Mouse (Mus musculus): Measurements from ENCODE around the gene Psma1. TPM values are rescaled to one million over a fixed set of nuclear protein-coding genes. Genes with fewer than 3 reads are reported as not detected.

Gene Psma1
- polyA plus RNA-seq, 1 experiment from 2014 or later, result 422 TPM

GRCm38 (mm10) chr7:114253885-114254833 lies 21.8 kb downstream of the Psma1 start, which contains the start of gene Copb1:
Gene Copb1, minus strand, starts transcription at chr7:114254711.
- WGBS, result 2% methylated on average over 75 of the region's 75 CpGs
- peaks cover 32% of the 10 kb centered on the region for H3K36me3 ChIP-seq
- H3K4me3 ChIP-seq (replicated peaks), result peak within 1 kb of the TSS; percentile 90
- H3K27me3 ChIP-seq, result no peaks in the 10 kb centered on the region
- peak; percentile 99 for ATAC-seq (replicated peaks; ENCODE audit: low FRiP score)
- H3K9me3 ChIP-seq (replicated peaks), result no peaks in the 10 kb centered on the region
- H3K9ac ChIP-seq, result peak within 1 kb of the TSS; percentile 96
- peak within 1 kb of the TSS; percentile 59 for H3K4me2 ChIP-seq
- H3K4me1 ChIP-seq, result peaks cover 10% of the 10 kb centered on the region
- peak within 1 kb of the TSS; percentile 80 for H3K27ac ChIP-seq

GRCm38 (mm10) chr7:114251684-114252083 lies 24.2 kb downstream of the Psma1 start:
- 89% methylated on average over 3 of the region's 3 CpGs for WGBS
- Histone ChIP-seq H3K4me3 (replicated peaks) (no peak overlapping the region), H3K4me1 (peaks cover 10% of the 10 kb centered on the region), H3K4me2 (no peak overlapping the region), H3K36me3 (peaks cover 50% of the 10 kb centered on the region), H3K27me3 (no peaks in the 10 kb centered on the region), H3K27ac (no peak overlapping the region), H3K9me3 (replicated peaks) (no peaks in the 10 kb centered on the region), H3K9ac (no peak overlapping the region)
- ATAC-seq (replicated peaks; ENCODE audit: low FRiP score), result no peak

GRCm38 (mm10) chr7:114233980-114234379 lies 41.9 kb downstream of the Psma1 start:
- ATAC-seq (replicated peaks; ENCODE audit: low FRiP score), result no peak
- Histone ChIP-seq H3K9me3 (replicated peaks) (no peaks in the 10 kb centered on the region), H3K36me3 (peaks cover 81% of the 10 kb centered on the region), H3K4me3 (replicated peaks) (no peak overlapping the region), H3K4me1 (no peaks in the 10 kb centered on the region), H3K27ac (no peak overlapping the region), H3K9ac (no peak overlapping the region), H3K4me2 (no peak overlapping the region), H3K27me3 (no peaks in the 10 kb centered on the region)
- 85% methylated on average over 7 of the region's 7 CpGs for WGBS

- WGBS, result 96% methylated on average over 7 of the region's 7 CpGs
- H3K4me1 ChIP-seq, result no peaks in the 10 kb centered on the region
- H3K9me3 ChIP-seq (replicated peaks), result no peaks in the 10 kb centered on the region
- H3K27ac ChIP-seq, result no peak overlapping the region
- no peaks in the 10 kb centered on the region for H3K27me3 ChIP-seq
- ATAC-seq (replicated peaks; ENCODE audit: low FRiP score), result no peak
- H3K4me2 ChIP-seq, result no peak overlapping the region
- peaks cover 83% of the 10 kb centered on the region for H3K36me3 ChIP-seq
- no peak overlapping the region for H3K9ac ChIP-seq
- H3K4me3 ChIP-seq (replicated peaks), result no peak overlapping the region
These were observed 42.9 kb downstream of the Psma1 start for GRCm38 (mm10) chr7:114232982-114233381.

- peaks cover 82% of the 10 kb centered on the region for H3K36me3 ChIP-seq
- 95% methylated on average over 3 of the region's 3 CpGs for WGBS
- no peak for ATAC-seq (replicated peaks; ENCODE audit: low FRiP score)
These were observed 44.1 kb downstream of the Psma1 start for GRCm38 (mm10) chr7:114231857-114232256.

GRCm38 (mm10) chr7:114226521-114226920 lies 49.4 kb downstream of the Psma1 start:
- H3K27ac ChIP-seq, result no peak overlapping the region
- H3K36me3 ChIP-seq, result peaks cover 69% of the 10 kb centered on the region
- WGBS, result 100% methylated on average over 1 of the region's 1 CpGs
- H3K4me3 ChIP-seq (replicated peaks), result no peak overlapping the region
- H3K9ac ChIP-seq, result no peak overlapping the region
- H3K4me2 ChIP-seq, result no peak overlapping the region
- no peaks in the 10 kb centered on the region for H3K9me3 ChIP-seq (replicated peaks)
- H3K4me1 ChIP-seq, result no peaks in the 10 kb centered on the region
- ATAC-seq (replicated peaks; ENCODE audit: low FRiP score), result no peak
- no peaks in the 10 kb centered on the region for H3K27me3 ChIP-seq

More at GRCm38 (mm10) chr7:114231857-114232256, 44.1 kb downstream of the Psma1 start:
- Histone ChIP-seq H3K4me1 (no peaks in the 10 kb centered on the region), H3K4me2 (no peak overlapping the region), H3K4me3 (replicated peaks) (no peak overlapping the region), H3K9me3 (replicated peaks) (no peaks in the 10 kb centered on the region), H3K27me3 (no peaks in the 10 kb centered on the region), H3K9ac (no peak overlapping the region), H3K27ac (no peak overlapping the region)

- Histone ChIP-seq H3K4me2 (no peak overlapping the region), H3K36me3 (peaks cover 62% of the 10 kb centered on the region), H3K27me3 (no peaks in the 10 kb centered on the region), H3K4me3 (replicated peaks) (no peak overlapping the region), H3K4me1 (no peaks in the 10 kb centered on the region), H3K9me3 (replicated peaks) (no peaks in the 10 kb centered on the region), H3K9ac (no peak overlapping the region), H3K27ac (no peak overlapping the region)
- WGBS, result 87% methylated on average over 4 of the region's 4 CpGs
- no peak for ATAC-seq (replicated peaks; ENCODE audit: low FRiP score)
These were observed 55.5 kb downstream of the Psma1 start for GRCm38 (mm10) chr7:114220433-114220832.

GRCm38 (mm10) chr7:114216908-114217307 lies 59.0 kb downstream of the Psma1 start:
- Histone ChIP-seq H3K4me2 (no peak overlapping the region), H3K9me3 (replicated peaks) (no peaks in the 10 kb centered on the region), H3K4me3 (replicated peaks) (no peak overlapping the region), H3K27me3 (no peaks in the 10 kb centered on the region), H3K9ac (no peak overlapping the region), H3K4me1 (no peaks in the 10 kb centered on the region), H3K36me3 (peaks cover 72% of the 10 kb centered on the region), H3K27ac (no peak overlapping the region)
- ATAC-seq (replicated peaks; ENCODE audit: low FRiP score), result no peak
- 85% methylated on average over 2 of the region's 2 CpGs for WGBS

Other genes with a start within 250 kb of the Psma1 start
- 36.0 and 39.9 TPM in 2 replicates for gene Rras2, start 158.3 kb downstream of the Psma1 start, polyA plus RNA-seq (2015; fragmentation: Nextera tagmentation; extraction: Ambion mirVana)
- gene Copb1, start 21.4 kb downstream of the Psma1 start, polyA plus RNA-seq (2015; fragmentation: Nextera tagmentation; extraction: Ambion mirVana), result 125 and 131 TPM in 2 replicates
- gene Pde3b, start 139.2 kb upstream of the Psma1 start, polyA plus RNA-seq (2015; fragmentation: Nextera tagmentation; extraction: Ambion mirVana), result 5.0 TPM in 2 replicates

All from kidney, embryonic 15.5 days (tissue).